ENCODE assay signal across 10 mouse cellular contexts in genomic region chr16:37945031-37945796, GRCm38 (mm10). TPM values are rescaled to one million over a fixed set of nuclear protein-coding genes. Genes with fewer than 3 reads are reported as not detected.
A peak's percentile ranks its signal among the peaks of the same experiment; 100 is the strongest.
DNase-seq lines count a peak whose midpoint lies in the region; ATAC-seq and TF ChIP-seq lines count a peak whose summit lies in the region.
"Had no signal": no experiment of that assay in that cellular context is flagged by ENCODE, and none has a peak within 500 bp of the region (broad histone marks: within the 10 kb centered on the region; RNA-seq: fewer than 3 reads in every experiment).

No protein-coding gene starts in this region.

- TF ChIP-seq POLR2A in MEL (IDR thresholded peaks at IDR 0.05; ENCODE audit: control insufficient read depth in 1 of 2, insufficient read depth in 1 of 2, low read depth in 1 of 2, low read length in 2 of 2, poor library complexity in 1 of 2) = no peak

- 76% methylated on average over 8 of the region's 8 CpGs for WGBS in intestine, postnatal 0 days
- 81% methylated on average over 8 of the region's 8 CpGs for WGBS in heart, embryonic 12.5 days

- DNase-seq in left cerebral cortex, postnatal 10 days (ENCODE audit: extremely low spot score in 1 of 2, low spot score in 2 of 2) = peak; percentile 37 to 50
- no peak for DNase-seq in left cerebral cortex, postnatal 36 days (ENCODE audit: low spot score in 2 of 2)
- peak; percentile 6 for DNase-seq in MEL (ENCODE audit: low read depth, low spot score)
- DNase-seq in adipocyte (ENCODE audit: low spot score) = peak; percentile 78
- DNase-seq in layer of hippocampus, postnatal 25 days (ENCODE audit: extremely low spot score in 1 of 2, low spot score in 1 of 2) = peak; percentile 26 to 58
- DNase-seq: thymus, postnatal 36 days had no signal

- H3K36me3 ChIP-seq in MEL (ENCODE audit: control insufficient read depth in 1 of 2, insufficient read depth in 2 of 2, low read length in 2 of 2) = no peaks in the 10 kb centered on the region
- no peaks in the 10 kb centered on the region for H3K36me3 ChIP-seq in intestine, postnatal 0 days (ENCODE audit: control insufficient read depth, insufficient read depth)
- H3K36me3 ChIP-seq in heart, embryonic 12.5 days = no peaks in the 10 kb centered on the region
- H3K36me3 ChIP-seq: limb, embryonic 12.5 days had no signal

- no peaks in the 10 kb centered on the region for H3K79me2 ChIP-seq in MEL (ENCODE audit: control insufficient read depth, insufficient read depth, low read length, poor library complexity)

- no peak overlapping the region for H3K4me2 ChIP-seq in intestine, postnatal 0 days (replicated peaks; ENCODE audit: low read depth)
- no peak overlapping the region for H3K4me2 ChIP-seq in heart, embryonic 12.5 days
- H3K4me2 ChIP-seq: limb, embryonic 12.5 days had no signal

- H3K9ac ChIP-seq in MEL (ENCODE audit: control insufficient read depth, low read depth, low read length, poor library complexity, severe bottlenecking) = no peak overlapping the region
- no peak overlapping the region for H3K9ac ChIP-seq in intestine, postnatal 0 days (ENCODE audit: low read depth, low read length)
- H3K9ac ChIP-seq in heart, embryonic 12.5 days = no peak overlapping the region
- H3K9ac ChIP-seq: limb, embryonic 12.5 days had no signal

- H3K27me3 ChIP-seq in MEL (ENCODE audit: control insufficient read depth in 1 of 2, insufficient read depth in 2 of 2, low read length in 2 of 2) = no peaks in the 10 kb centered on the region
- H3K27me3 ChIP-seq in intestine, postnatal 0 days (replicated peaks; ENCODE audit: control insufficient read depth, insufficient read depth, low read length) = no peaks in the 10 kb centered on the region
- H3K27me3 ChIP-seq in heart, embryonic 12.5 days (replicated peaks) = no peaks in the 10 kb centered on the region
- H3K27me3 ChIP-seq: limb, embryonic 12.5 days had no signal

- ATAC-seq in intestine, postnatal 0 days = no peak
- no peak for ATAC-seq in heart, embryonic 12.5 days (ENCODE audit: insufficient number of reproducible peaks, low FRiP score)
- ATAC-seq: intestine, embryonic 16.5 days had no signal

- intact Hi-C loops in left cerebral cortex, postnatal 10 days (cut with DNase I) = loop anchor here (10.0 kb wide), 2 partner anchors 130 to 260 kb away; no protein-coding TSS in a partner anchor
- intact Hi-C loops in left cerebral cortex, postnatal 36 days (cut with DNase I) = no loop called here

- H3K4me1 ChIP-seq in MEL (ENCODE audit: control insufficient read depth in 1 of 2, insufficient read depth in 2 of 2, low read length in 2 of 2) = no peaks in the 10 kb centered on the region
- H3K4me1 ChIP-seq in intestine, postnatal 0 days (replicated peaks; ENCODE audit: control insufficient read depth, insufficient read depth, low read length) = no peaks in the 10 kb centered on the region
- 0 out of 2 replicates have a peak, but pooled peaks cover under 1% of the 10 kb centered on the region for H3K4me1 ChIP-seq in heart, embryonic 12.5 days (replicated peaks)

- H3K9me3 ChIP-seq in MEL (replicated peaks; ENCODE audit: insufficient read depth, low read length) = no peaks in the 10 kb centered on the region
- no peaks in the 10 kb centered on the region for H3K9me3 ChIP-seq in intestine, postnatal 0 days (ENCODE audit: control insufficient read depth)
- H3K9me3 ChIP-seq in heart, embryonic 12.5 days (replicated peaks) = no peaks in the 10 kb centered on the region
- H3K9me3 ChIP-seq: limb, embryonic 12.5 days had no signal

- TF ChIP-seq EP300 in MEL (IDR thresholded peaks at IDR 0.05; ENCODE audit: low read depth in 1 of 2, low read length in 2 of 2) = no peak

- no peak for TF ChIP-seq RAD21 in MEL (IDR thresholded peaks at IDR 0.05; ENCODE audit: low read depth, low read length)

- H3K4me3 ChIP-seq in MEL (ENCODE audit: control insufficient read depth in 1 of 2, insufficient read depth in 1 of 2, low read depth in 2 of 2, low read length in 2 of 2) = no peak overlapping the region
- no peak overlapping the region for H3K4me3 ChIP-seq in intestine, postnatal 0 days (ENCODE audit: low read depth, low read length)
- no peak overlapping the region for H3K4me3 ChIP-seq in heart, embryonic 12.5 days
- H3K4me3 ChIP-seq: limb, embryonic 12.5 days had no signal

- no peak overlapping the region for H3K27ac ChIP-seq in MEL (ENCODE audit: control insufficient read depth, low read depth, low read length)
- H3K27ac ChIP-seq in intestine, postnatal 0 days (ENCODE audit: low read depth, low read length) = no peak overlapping the region
- H3K27ac ChIP-seq in heart, embryonic 12.5 days (ENCODE audit: poor library complexity, severe bottlenecking) = no peak overlapping the region
- H3K27ac ChIP-seq: limb, embryonic 12.5 days had no signal

- no peak for TF ChIP-seq CTCF in MEL (IDR thresholded peaks at IDR 0.05 in 2 of 3, conservative IDR thresholded peaks at IDR 0.05 in 1 of 3; ENCODE audit: control insufficient read depth in 1 of 3, insufficient read depth in 1 of 3, low read depth in 2 of 3, low read length in 3 of 3, poor library complexity in 1 of 3, severe bottlenecking in 1 of 3)
- TF ChIP-seq CTCF in intestine, postnatal 0 days (IDR thresholded peaks at IDR 0.05; ENCODE audit: low read depth) = no peak

TF ChIP-seq in MEL, 35 proteins besides CTCF, POLR2A, EP300 and RAD21:
- no peak for TF ChIP-seq TAL1 (IDR thresholded peaks at IDR 0.05; ENCODE audit: low read length)
- TF ChIP-seq ZC3H11A (IDR thresholded peaks at IDR 0.05; ENCODE audit: low read depth, low read length) = no peak
- no peak for TF ChIP-seq GABPA (IDR thresholded peaks at IDR 0.05; ENCODE audit: low read depth, low read length)
- no peak for TF ChIP-seq TCF12 (IDR thresholded peaks at IDR 0.05; ENCODE audit: low read depth, low read length)
- no peak for TF ChIP-seq MXI1 (IDR thresholded peaks at IDR 0.05; ENCODE audit: low read depth, low read length)
- no peak for TF ChIP-seq SIN3A (IDR thresholded peaks at IDR 0.05; ENCODE audit: low read length)
- TF ChIP-seq JUND (IDR thresholded peaks at IDR 0.05; ENCODE audit: low read depth, low read length) = no peak
- TF ChIP-seq BHLHE40 (IDR thresholded peaks at IDR 0.05; ENCODE audit: borderline replicate concordance, low read depth, low read length) = no peak
- TF ChIP-seq ZKSCAN1 (IDR thresholded peaks at IDR 0.05; ENCODE audit: low read depth, low read length) = no peak
- no peak for TF ChIP-seq POLR2AphosphoS5 (IDR thresholded peaks at IDR 0.05; ENCODE audit: borderline replicate concordance, low read depth, low read length)

RNA-seq across cellular contexts. Expression of gene Gpr156, which starts 28.9 kb away (rescaled TPM):
- total RNA-seq in left cerebral cortex, postnatal 10 days (2021) = 1 to 10 TPM; 1.3 to 1.4 TPM
- total RNA-seq in left cerebral cortex, postnatal 36 days (2021) = under 1 TPM; 0.39 to 0.54 TPM
- not detected in 2 replicates for total RNA-seq in MEL (2012; rRNA removed)
- polyA plus RNA-seq in MEL (2012; ENCODE audit: insufficient read depth in 1 of 2, insufficient read length in 2 of 2, low read depth in 1 of 2, low replicate concordance in 2 of 2, missing spikeins in 1 of 2) = not detected
- under 1 TPM; 0.76 to 0.77 TPM for total RNA-seq in layer of hippocampus, postnatal 25 days (2021)
- 0.09 and 0.10 TPM in 2 replicates for polyA plus RNA-seq in intestine, postnatal 0 days (2015; fragmentation: Nextera tagmentation; extraction: Ambion mirVana)
- 1.1 and 1.3 TPM in 2 replicates for polyA plus RNA-seq in heart, embryonic 12.5 days (2016; fragmentation: Nextera tagmentation; extraction: Ambion mirVana)

Comparison
In these comparisons a context has a peak if more than half of its experiments do, and no peak if none do; other contexts are left out.
1. DNase-seq: peak in left cerebral cortex, postnatal 10 days (2 of 2), MEL (single experiment), adipocyte (single experiment) and layer of hippocampus, postnatal 25 days (2 of 2); none in left cerebral cortex, postnatal 36 days (0 of 2).